Mouse (Mus musculus) 3T3-L1 (cell line): ENCODE data around the gene Asf1a.
"Not testable (repeated sequence)": the region's sequence is repeated elsewhere in the genome, so short reads cannot be mapped to it uniquely, and the experiment has no call there.

Source experiments
- DNase-seq: peaks from one replicate; pipeline ENCODE4 v3.0.0-alpha.2; 2015; ENCODE audit warnings: low read depth, low spot score

Asf1a gene

GRCm38 (mm10) chr10:53641507-53641906 lies 45.0 kb downstream of the Asf1a start:
- peak; percentile 64 for DNase-seq

- DNase-seq, result peak; percentile 6
These were observed 54.1 kb downstream of the Asf1a start for GRCm38 (mm10) chr10:53650683-53651082.

- DNase-seq, result not testable (repeated sequence)
These were observed 57.7 kb downstream of the Asf1a start for GRCm38 (mm10) chr10:53654239-53654638.
